Mouse (Mus musculus) stomach, postnatal 0 days (tissue): ENCODE measurements around the gene Polr3g. TPM values are rescaled to one million over a fixed set of nuclear protein-coding genes. Genes with fewer than 3 reads are reported as not detected.
A peak's percentile ranks its signal among the peaks of the same experiment; 100 is the strongest.

Source experiments
- ATAC-seq: fragments of 200-750 bp; cut with Nextera tagmentation; 2 replicates; pipeline ENCODE4 v1.8.0; 2017; ENCODE audit not compliant: low FRiP score, low TSS enrichment
- DNase-seq: peaks from one replicate; pipeline ENCODE4 v3.0.0-alpha.2; 2016; ENCODE audit warnings: low spot score
- H3K27ac ChIP-seq: fragments of 300-500 bp; sonication (generic); replicated peaks from 2 replicates; pipeline ENCODE4 v1.5.1; 2014; ENCODE audit warnings: mild to moderate bottlenecking, control low read depth
- H3K27me3 ChIP-seq: fragments of 300-500 bp; sonication (generic); 2 replicates; pipeline ENCODE4 v1.6.1; 2014; ENCODE audit warnings: low read length; ENCODE audit not compliant: control insufficient read depth, insufficient read depth
- H3K36me3 ChIP-seq: fragments of 300-500 bp; sonication (generic); 2 replicates; pipeline ENCODE4 v1.6.1; 2014; ENCODE audit warnings: low read length, mixed read lengths; ENCODE audit not compliant: control insufficient read depth, insufficient read depth
- H3K4me1 ChIP-seq: fragments of 300-500 bp; sonication (generic); replicated peaks from 2 replicates; pipeline ENCODE4 v1.6.1; 2014; ENCODE audit warnings: antibody characterized with exemption; ENCODE audit not compliant: control insufficient read depth, insufficient read depth
- H3K4me2 ChIP-seq: fragments of 300-500 bp; sonication (generic); replicated peaks from 2 replicates; pipeline ENCODE4 v1.6.1; 2014; ENCODE audit warnings: low read depth, mild to moderate bottlenecking, control low read depth, moderate library complexity
- H3K4me3 ChIP-seq: fragments of 300-500 bp; sonication (generic); 2 replicates; pipeline ENCODE4 v1.5.1; 2014; ENCODE audit warnings: low read depth, low read length, control low read depth
- H3K9ac ChIP-seq: fragments of 300-500 bp; sonication (generic); 2 replicates; pipeline ENCODE4 v1.6.1; 2014; ENCODE audit warnings: mild to moderate bottlenecking, low read length, control low read depth, mixed read lengths
- H3K9me3 ChIP-seq: fragments of 300-500 bp; sonication (generic); 2 replicates; pipeline ENCODE4 v1.6.1; 2016; ENCODE audit warnings: low read length; ENCODE audit not compliant: control insufficient read depth
- CTCF ChIP-seq: IDR thresholded peaks from 2 replicates; pipeline ENCODE4 v1.5.1; 2016; ENCODE audit warnings: antibody characterized with exemption, low read depth, mild to moderate bottlenecking, moderate library complexity
- EP300 ChIP-seq: optimal IDR thresholded peaks from 2 replicates; pipeline ENCODE3; 2016; ENCODE audit warnings: antibody characterized with exemption
- WGBS: fragments of 180-500 bp; shearing (Covaris S2); extraction: QIAGEN DNeasy Blood & Tissue Kit; methylation state at CpG from one replicate; pipeline ENCODE4 v1.1.7; 2014; 5-methylcytosine and 5-hydroxymethylcytosine counted together
- polyA plus RNA-seq: library from polyadenylated mRNA; unstranded; fragments of >200 nt; fragmentation: Nextera tagmentation; extraction: Ambion mirVana; gene quantifications from 2 replicates; pipeline ENCODE4 v1.2.1, GENCODE M21; 2015

Gene Polr3g
- 34.0 and 39.6 TPM in 2 replicates for polyA plus RNA-seq

GRCm38 (mm10) chr13:81710775-81711545 lies at the start of gene Polr3g, which contains the start of gene Mblac2:
TSS of gene Polr3g (minus strand) at chr13:81711013.
TSS of gene Mblac2 (plus strand) at chr13:81711341.
- peak within 1 kb of the TSS; percentile 93 for H3K27ac ChIP-seq
- H3K4me3 ChIP-seq = peak within 1 kb of the TSS; percentile 76
- WGBS = under 1% methylated on average over 52 of the region's 61 CpGs
- no peaks in the 10 kb centered on the region for H3K9me3 ChIP-seq
- H3K4me2 ChIP-seq = peak within 1 kb of the TSS; percentile 99
- TF ChIP-seq CTCF (peak; percentile 24), EP300 (no peak)
- peak; percentile 95 for DNase-seq
- H3K9ac ChIP-seq = peak within 1 kb of the TSS; percentile 74
- H3K27me3 ChIP-seq = no peaks in the 10 kb centered on the region
- no peaks in the 10 kb centered on the region for H3K36me3 ChIP-seq
- H3K4me1 ChIP-seq = no peaks in the 10 kb centered on the region
- peak; percentile 99 for ATAC-seq

- Histone ChIP-seq H3K4me3 (no peak overlapping the region), H3K9me3 (no peaks in the 10 kb centered on the region), H3K9ac (no peak overlapping the region), H3K4me2 (no peak overlapping the region), H3K4me1 (no peaks in the 10 kb centered on the region), H3K36me3 (no peaks in the 10 kb centered on the region), H3K27ac (no peak overlapping the region), H3K27me3 (no peaks in the 10 kb centered on the region)
- WGBS = 28% methylated on average over 3 of the region's 3 CpGs
- DNase-seq (peak; percentile 61), ATAC-seq (0 out of 2 replicates have a peak, but pooled peaks have one; percentile 54)
- TF ChIP-seq EP300 (no peak), CTCF (peak; percentile 84)
Measured at GRCm38 (mm10) chr13:81760379-81760778, 49.6 kb upstream of the Polr3g start.

GRCm38 (mm10) chr13:81757058-81757660 lies 46.3 kb upstream of the Polr3g start:
- no peak overlapping the region for H3K4me2 ChIP-seq
- H3K27ac ChIP-seq = no peak overlapping the region
- DNase-seq (no peak), ATAC-seq (no peak)
- no peaks in the 10 kb centered on the region for H3K4me1 ChIP-seq
- no peaks in the 10 kb centered on the region for H3K9me3 ChIP-seq
- no peaks in the 10 kb centered on the region for H3K27me3 ChIP-seq
- no peaks in the 10 kb centered on the region for H3K36me3 ChIP-seq
- no peak overlapping the region for H3K9ac ChIP-seq
- WGBS = 83% methylated on average over 5 of the region's 5 CpGs
- TF ChIP-seq EP300 (no peak), CTCF (no peak)
- H3K4me3 ChIP-seq = no peak overlapping the region

GRCm38 (mm10) chr13:81755324-81755723 lies 44.5 kb upstream of the Polr3g start:
- H3K27ac ChIP-seq = no peak overlapping the region
- H3K36me3 ChIP-seq = no peaks in the 10 kb centered on the region
- H3K4me3 ChIP-seq = no peak overlapping the region
- no peak overlapping the region for H3K9ac ChIP-seq
- no peak overlapping the region for H3K4me2 ChIP-seq
- H3K4me1 ChIP-seq = no peaks in the 10 kb centered on the region
- DNase-seq (no peak), ATAC-seq (no peak)
- H3K27me3 ChIP-seq = no peaks in the 10 kb centered on the region
- TF ChIP-seq EP300 (no peak), CTCF (no peak)
- WGBS = 91% methylated on average over 1 of the region's 1 CpGs
- H3K9me3 ChIP-seq = no peaks in the 10 kb centered on the region

- TF ChIP-seq CTCF = no peak
- no peak for TF ChIP-seq EP300
- H3K27ac ChIP-seq = no peak overlapping the region
Measured at GRCm38 (mm10) chr13:81754878-81755277, 44.1 kb upstream of the Polr3g start.

GRCm38 (mm10) chr13:81744092-81744396 lies 33.2 kb upstream of the Polr3g start:
- 41% methylated on average over 2 of the region's 2 CpGs for WGBS
- H3K27ac ChIP-seq = no peak overlapping the region
- H3K4me2 ChIP-seq = no peak overlapping the region
- no peaks in the 10 kb centered on the region for H3K36me3 ChIP-seq
- no peaks in the 10 kb centered on the region for H3K9me3 ChIP-seq
- no peak for DNase-seq
- H3K4me1 ChIP-seq = no peaks in the 10 kb centered on the region
- no peak for ATAC-seq
- H3K9ac ChIP-seq = no peak overlapping the region
- H3K27me3 ChIP-seq = no peaks in the 10 kb centered on the region
- H3K4me3 ChIP-seq = no peak overlapping the region
- no peak for TF ChIP-seq CTCF

More at GRCm38 (mm10) chr13:81754878-81755277, 44.1 kb upstream of the Polr3g start:
- Histone ChIP-seq H3K4me3 (no peak overlapping the region), H3K9me3 (no peaks in the 10 kb centered on the region), H3K27me3 (no peaks in the 10 kb centered on the region), H3K4me2 (no peak overlapping the region), H3K36me3 (no peaks in the 10 kb centered on the region), H3K9ac (no peak overlapping the region), H3K4me1 (no peaks in the 10 kb centered on the region)
- ATAC-seq (no peak), DNase-seq (no peak)
